Mouse (Mus musculus) adrenal gland, postnatal 10 days (tissue): ENCODE results near the gene Atp7a. TPM values are rescaled to one million over a fixed set of nuclear protein-coding genes. Genes with fewer than 3 reads are reported as not detected.
A peak's percentile ranks its signal among the peaks of the same experiment; 100 is the strongest.

Source experiments
- DNase-seq: peaks from one replicate; pipeline ENCODE4 v3.0.0; 2021; ENCODE audit warnings: mixed read lengths
- total RNA-seq, 2 experiments: library from RNA; stranded (reverse); gene quantifications; 2 replicates each; pipeline ENCODE4 v1.2.3; 2021

Gene Atp7a
- total RNA-seq, 2 experiments from 2014 or later, result 22.9 to 26.2 TPM

DNA sequence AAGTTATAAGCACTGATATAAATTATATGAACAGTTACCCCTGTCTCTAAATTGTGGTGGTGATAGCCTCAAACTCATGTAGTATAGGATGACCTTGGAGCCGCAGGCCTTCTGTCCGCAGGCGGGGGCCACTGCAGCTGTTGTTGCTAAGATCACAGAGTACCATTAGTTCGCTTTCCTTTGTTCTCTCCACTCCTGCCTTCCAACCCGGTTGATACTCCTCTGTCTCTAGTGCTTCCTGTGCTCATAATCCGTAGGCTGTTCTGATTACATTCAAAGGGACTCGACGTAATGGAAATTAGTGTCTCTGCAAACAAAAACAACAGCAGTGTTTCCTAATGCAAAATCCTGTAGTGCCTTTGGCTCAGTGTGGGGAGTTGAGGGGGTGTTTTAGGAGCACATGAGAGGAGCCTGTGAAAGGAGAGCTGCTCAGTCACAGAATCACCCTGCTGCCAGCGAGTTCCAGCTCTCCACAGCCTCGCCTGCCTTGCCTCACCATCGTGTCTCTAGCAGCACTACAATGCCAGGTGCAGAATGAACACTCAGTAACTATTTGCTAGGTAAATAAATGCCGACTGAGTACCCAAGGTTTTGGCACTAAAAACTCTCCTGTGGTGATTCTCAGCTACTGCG, 53.9 kb downstream of the Atp7a start:
- no peak for DNase-seq

DNA sequence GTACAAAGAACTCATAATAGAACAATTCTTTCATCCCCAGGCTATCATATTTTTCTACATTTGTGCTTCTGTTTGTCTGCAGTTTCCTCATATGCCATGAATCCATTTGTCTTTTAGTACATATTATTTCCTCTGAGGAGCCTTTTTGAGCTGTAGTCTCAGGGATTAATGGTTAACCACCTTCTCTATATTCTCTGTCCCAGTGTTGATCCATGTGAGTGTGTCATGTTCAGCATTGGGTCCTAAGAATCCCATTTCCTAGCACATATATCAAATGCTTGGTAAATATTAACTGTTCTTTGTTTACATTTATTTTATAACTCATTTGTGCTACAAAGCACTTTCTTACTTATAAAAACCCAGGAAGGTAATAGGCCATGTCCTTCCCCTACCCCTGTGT, 55.4 kb downstream of the Atp7a start:
- DNase-seq, result no peak

DNA sequence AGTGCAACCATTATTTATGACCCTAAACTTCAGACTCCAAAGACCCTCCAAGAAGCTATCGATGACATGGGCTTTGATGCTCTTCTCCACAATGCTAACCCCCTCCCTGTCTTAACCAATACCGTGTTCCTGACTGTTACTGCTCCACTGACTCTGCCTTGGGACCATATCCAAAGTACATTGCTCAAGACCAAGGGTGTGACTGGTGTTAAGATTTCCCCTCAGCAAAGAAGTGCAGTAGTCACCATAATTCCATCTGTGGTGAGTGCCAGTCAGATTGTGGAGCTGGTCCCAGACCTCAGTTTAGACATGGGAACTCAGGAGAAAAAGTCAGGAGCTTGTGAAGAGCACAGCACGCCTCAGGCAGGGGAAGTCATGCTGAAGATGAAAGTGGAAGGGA, 58.1 kb downstream of the Atp7a start:
- no peak for DNase-seq

DNA sequence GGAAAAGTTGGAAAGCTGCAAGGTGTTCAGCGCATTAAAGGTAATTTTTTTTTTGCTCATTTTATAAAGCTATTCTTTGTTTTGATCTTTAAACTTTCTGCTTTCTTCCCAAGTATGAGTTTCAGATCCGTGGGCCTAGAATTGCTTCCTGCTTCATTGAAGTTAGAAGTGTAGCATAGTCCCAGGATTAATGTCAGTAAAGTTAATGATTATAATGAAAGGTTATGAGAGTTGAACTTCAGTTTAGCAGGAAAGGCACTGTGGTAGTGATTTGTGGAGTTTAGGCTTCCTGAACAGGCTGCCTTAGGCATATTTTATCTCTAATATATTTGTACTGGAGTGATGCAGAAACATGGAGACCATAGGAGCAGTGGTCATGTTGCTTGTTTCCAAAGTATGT, 58.5 kb downstream of the Atp7a start:
- no peak for DNase-seq

DNA sequence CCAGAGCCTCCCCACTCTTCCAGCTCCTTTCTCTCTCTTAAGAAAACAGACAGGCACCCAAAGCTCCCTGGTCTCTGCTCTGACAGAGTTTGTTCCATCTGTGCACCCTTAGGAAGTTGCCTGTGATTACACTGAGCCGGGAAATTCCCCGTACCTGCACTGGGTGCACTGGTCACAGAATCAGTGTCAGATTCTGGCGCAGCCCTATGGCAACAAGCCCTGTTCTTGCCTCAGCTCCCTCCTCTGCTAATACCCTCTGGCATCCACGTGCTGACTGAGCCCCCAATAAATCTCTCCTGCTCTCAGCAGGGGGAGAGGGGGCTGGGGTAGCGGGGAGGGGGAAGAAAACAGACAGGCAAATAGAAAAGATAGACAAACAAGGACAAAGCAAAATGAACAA, 65.9 kb downstream of the Atp7a start:
- no peak for DNase-seq

DNA sequence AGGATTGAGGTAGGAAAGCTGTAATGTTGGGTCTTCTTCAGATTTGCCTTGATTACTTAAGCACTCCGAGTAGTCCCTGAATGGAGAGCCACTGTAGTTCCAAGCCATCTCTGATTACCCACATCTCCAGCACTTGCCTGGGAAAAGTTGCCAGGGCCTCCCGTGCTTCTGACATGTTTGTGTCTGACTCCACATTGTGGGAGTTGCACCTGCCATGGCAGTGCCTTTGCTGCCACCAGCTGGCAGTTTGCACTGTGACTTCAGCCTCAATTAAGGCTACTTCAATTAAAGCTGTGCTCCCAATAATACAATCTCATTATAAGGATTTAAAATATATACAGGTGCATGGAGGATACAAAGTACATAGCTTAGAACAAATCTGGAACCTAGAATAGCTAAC, 78.4 kb downstream of the Atp7a start:
- peak; percentile 57 for DNase-seq

DNA sequence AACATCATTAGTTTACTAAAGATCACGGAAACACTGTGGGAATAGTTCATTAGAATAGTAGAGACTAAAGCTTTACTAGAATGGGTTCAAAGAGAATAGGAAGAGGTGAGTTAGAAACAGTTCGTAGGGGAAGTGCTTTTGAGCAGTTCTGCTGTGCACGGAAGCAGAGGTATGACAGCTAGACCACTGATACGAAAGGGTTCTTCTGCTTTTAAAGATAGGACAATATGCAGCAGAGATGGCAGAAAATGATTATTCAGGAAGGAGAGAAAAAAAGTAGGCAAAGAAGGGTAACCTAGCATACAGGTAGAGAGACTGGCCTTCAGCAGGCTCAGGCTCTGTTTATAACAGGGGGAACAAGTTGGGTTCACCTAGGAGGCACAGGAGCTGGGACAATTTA, 86.8 kb downstream of the Atp7a start:
- no peak for DNase-seq

DNA sequence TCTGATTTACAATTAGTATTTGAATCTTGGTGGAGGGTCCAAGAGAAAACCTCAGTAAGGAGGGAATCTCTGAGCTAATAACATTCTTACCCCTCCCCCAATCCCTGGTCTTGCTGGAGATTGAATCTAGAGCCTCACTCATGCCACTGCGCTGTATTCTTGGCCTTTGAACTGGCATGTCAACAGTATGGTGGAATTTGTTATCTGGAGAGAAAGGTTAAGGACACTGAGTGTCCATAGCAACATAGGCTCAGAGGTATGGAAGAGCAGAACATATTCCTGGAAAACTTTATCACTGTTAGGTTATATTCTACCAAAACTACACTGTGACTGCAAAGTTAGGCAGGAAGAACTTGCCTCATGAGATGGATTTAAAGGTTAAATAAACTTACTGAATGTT, 87.6 kb downstream of the Atp7a start:
- no peak for DNase-seq

DNA sequence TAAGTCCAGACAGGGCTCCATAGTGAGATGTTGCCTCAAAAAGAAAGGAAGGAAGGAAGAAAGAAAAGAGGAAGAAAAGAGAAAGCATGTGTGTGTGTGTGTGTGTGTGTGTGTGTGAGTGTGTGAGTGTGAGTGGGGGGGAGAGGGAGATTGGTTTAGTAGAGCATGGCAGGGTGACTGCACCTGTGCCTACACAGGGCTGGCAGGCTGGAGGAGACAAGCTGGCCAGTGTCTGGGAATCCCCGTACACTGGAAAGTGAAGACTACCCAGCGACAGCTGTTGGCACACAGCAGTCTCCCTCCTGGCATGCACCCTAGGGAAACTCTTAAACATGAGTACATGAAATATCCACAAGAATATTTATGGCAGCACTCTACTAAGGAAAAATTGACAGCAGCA, 95.7 kb downstream of the Atp7a start:
- no peak for DNase-seq

DNA sequence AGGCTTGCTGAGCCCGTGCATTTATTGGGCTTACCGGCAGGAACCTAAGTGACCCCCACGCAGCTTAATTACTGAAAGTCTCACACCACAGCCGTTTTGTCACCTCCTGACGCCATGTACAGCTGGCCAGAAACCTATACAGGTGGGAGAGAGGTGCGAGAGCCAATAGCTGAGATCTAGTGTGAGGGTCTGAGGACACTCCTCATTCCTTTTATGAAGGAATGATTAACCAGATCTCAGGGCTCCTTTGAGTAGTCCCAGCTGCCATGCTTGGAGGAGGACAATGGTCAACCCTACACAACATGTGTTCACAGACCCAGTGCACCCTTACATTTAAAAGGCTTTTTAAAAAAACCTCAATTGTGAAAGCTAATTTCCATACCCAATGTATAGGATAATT, 101.2 kb downstream of the Atp7a start:
- no peak for DNase-seq

DNA sequence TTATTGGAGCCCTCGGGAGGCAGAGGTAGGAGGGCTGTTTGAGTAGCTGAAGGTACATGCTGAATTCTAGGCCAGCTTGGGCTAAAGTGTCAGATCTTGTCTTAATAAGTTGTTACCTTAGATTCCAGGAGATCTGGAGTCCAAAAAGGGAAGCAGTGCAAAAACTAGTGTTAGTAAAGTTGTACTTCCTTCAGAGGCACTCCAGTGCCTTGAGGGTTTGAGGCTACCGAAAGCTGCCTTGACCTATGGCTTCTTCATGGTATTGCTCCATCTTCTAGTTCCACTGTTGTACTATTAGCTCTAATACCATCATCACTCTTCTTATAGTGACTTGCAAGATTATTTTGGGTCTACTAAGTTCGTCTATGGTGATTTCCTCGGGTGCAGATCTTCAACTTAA, 102.8 kb downstream of the Atp7a start:
- DNase-seq, result no peak

DNA sequence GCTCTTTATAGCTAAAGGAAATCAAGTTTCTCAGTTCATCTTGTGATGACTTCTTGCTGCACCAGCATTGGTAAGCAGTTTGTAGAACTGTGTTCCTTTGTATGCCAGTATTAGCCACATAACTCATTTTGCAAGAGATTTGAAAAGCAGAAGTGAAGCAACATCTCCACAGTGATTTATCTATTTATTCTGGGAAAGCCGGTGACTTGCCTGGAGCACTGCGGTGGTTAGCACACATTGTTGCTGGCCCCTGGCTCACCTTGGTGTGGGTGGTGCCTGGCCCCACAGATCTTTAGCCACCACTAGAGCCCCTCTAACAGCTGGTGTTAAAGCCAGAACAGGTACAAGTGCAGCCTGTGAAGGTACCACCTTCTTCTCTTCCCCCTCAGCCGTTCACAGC, 107.8 kb downstream of the Atp7a start:
- DNase-seq, result no peak

DNA sequence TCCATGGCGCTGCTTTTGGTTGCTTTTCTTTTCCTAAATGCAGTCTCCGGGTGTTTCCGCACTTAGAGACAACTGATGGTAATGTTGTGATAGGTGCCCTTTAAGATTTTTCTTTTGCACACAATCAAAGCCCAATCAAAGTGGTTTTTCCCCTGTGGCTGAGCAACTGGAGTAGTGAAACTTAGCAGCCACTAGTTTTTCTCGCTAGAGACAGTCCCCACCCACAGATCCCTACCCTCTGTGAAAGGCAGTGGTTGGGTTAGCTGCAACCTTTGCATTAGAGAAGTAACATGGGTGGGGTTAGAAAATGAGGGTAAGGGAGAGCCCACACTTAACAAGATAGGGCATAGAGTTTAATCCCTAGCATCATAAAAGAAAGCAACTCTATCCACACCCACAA, 108.4 kb downstream of the Atp7a start:
- no peak for DNase-seq

DNA sequence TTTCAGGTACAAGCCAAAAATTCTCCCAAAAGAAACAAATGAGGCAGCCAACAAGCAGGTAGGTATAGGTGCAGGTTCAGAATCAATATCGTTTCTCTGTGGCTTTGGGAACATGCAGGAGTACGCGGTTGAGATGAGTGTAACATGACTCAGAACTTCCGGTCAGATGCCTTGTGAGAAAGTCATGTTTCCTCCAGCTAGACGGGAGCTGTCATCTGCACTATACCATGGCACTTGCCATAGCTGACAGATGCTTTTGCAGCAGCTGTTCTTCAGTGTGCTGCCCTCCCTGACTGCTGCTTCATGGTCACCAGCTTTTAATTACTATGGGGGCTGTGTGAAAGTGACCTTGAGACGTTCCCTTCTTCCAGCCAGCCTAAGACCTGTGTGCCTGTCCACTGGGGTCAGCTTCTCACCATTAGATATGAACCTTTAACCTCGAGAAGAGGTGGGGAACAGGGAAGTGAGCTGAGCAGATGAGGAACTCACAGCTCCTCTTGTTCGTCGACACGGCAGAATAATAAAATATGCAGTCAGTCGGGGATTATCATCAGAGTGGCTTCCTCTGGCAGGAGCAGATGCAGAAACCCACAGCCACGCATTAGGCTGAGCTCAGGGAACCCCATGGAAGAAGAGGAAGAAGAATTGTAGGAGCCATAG, 109.0 kb downstream of the Atp7a start:
- DNase-seq, result peak; percentile 10

DNA sequence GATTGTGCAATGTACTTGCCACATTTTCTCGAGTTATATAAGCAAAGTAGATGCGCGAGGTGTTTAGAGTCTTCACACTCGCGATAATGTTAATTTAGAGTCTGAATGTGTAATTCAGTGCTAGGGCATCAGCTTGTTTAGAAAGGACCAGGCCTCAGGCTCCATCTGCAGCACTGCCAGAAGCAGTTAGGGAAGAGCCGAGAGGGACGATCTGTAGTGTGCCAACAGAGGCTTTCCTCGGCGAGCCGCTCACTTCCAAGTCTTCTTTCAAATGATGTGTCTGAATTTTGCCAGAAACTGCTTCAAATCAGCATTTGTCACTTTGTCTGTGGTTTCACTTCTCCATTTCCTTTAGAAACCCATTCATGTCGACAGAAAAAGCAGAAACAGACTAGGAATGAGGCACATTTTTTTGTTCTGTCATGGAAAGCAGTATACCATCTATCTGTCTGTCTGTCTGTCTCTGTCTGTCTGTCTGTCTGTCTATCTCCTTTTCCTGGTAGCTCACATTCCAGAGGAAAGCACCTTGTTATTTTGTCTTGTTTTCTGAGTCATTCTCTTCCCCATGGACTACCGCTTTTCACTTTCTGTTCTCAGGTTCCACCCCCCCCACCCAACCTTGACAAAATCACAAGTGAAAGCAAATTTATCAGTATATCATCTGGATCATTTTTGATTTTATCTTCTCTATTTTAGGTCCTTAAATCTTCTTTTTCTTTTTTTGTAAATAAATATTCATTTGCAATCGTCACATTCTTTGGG, 112.4 kb downstream of the Atp7a start:
- DNase-seq, result no peak

DNA sequence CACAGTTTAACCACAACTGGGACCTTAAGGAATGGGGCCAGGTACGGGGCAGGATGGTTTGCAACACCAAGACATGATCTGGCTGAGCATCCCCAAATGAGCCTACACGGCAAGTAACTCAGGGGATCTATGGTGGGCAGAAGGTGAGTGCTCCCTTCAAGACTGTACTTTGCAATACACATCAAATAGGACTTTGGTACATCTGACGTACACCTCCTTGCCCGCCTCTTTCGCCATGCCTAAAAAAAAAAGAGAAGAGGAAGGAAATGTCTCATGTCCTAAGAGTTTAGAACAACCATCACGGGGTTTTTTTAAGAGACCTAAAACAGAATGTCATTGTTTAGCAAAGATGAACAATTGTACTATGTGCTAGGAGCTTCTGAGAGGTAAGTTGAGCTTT, 115.9 kb downstream of the Atp7a start, which contains the start of gene Tlr13:
Gene Tlr13, plus strand, starts transcription at position 269 of the 400 bp plus-strand sequence.
- DNase-seq, result no peak

DNA sequence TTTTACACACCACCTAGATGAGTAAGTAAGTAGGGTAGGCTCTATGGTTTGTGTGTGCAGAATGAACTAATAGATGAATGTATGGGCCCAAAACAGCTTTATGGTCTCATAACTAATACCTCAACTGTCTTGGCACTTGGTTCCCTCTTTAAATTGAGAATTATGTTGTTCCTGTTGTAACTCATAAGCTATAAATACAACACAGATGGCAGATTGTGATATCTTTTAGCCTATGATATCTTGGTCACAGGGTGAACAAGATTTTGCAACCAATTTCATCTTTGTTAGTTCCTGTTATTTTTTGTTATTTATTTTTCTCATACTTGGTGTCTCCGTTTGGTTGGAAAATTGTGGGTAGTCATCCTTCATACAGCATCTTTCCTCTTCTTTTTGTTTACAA, 121.1 kb downstream of the Atp7a start:
- DNase-seq, result no peak

DNA sequence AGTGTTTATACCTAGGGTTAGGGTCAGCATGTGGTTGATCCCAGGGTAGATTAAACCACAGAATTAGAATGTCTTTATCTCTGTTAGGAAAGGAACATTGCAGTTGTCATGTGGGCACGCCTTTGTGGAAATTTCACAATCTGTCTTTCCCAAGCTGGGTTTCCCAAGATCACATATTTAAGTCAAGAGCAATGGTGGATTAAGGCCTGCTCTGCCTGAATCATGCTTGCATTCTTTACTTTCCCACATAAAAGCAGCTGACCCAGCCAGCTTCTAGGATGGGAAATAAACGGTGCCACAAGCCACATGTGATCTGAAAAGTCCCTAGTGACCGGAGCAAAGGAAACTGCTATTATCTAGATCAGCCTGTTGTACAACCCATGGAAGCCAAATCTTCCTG, 122.4 kb downstream of the Atp7a start:
- DNase-seq, result no peak

DNA sequence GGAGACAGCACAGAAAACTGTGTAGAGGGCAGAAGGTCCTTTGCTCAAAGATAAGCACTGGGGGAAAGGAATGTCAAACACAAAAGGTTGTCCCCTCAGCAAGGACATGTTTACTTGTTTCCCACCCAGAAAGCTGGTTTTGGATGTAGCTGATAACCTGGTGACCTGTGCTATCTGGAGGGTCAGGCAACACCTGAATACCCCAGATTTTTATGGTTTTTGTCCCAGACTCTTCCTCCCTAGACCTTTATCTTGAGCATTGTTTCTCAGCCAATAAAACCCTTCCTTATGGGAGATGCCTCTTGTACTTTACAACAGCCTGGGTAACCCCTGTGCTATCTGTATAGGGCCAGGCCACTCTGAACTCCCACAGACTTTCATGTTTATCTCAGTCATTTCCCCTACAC, 127.1 kb downstream of the Atp7a start:
- DNase-seq, result no peak

DNA sequence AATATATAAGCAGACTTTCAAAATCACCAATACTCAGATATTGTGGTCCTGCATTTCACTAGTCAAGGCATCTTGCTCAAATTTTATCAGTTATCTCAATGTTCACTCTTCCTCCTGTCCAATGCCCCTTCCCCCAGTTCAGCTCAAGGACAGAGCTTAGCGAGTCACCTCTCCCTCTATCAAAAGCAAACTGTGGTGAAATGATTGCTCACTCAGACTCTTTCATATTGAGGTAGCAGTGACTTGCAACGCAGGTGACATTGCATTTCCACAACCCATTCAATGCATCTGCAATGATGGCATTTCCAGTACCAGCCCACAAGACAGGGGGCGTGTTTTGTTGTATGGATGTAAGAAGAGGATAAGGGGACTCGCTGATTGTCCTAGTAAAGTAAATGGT, 128.8 kb downstream of the Atp7a start:
- DNase-seq, result no peak

DNA sequence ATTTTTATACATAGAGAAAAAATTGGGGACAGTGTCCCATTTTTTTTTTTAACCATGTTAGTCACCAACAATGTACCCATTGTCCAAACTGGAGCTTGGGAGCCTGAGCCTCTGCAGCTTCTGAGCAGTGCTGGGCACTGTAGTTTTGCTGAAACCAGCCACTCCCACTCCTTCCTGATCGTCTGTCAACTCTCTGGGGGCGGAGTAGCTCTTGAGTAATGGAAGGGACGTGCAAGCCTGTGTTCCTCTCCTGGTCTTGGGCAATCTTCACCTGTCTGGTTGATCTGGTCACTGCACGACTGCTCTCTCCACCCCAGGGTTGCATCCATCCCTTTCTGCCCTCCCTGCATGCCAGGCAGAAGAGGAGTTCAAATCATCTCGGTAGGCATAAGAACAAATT, 136.9 kb downstream of the Atp7a start:
- DNase-seq, result no peak

DNA sequence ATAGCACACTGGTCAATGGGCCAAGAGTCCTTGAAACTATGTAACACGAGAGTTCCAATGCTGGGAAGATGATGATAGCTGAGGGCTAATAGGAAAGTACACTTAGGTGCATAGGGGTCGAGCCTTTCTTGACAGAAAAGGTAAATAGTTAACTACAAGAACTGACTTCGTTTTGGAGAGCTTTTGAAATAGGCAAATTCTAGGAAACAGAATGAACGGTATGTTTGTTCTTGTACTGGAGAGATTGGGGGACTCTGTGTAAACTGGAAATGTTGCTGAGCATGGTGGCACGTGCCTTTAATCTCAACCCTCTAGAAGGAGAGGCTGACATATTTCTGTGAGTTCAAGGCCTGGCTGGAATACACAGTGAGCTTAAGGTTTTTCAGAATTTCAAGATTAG, 137.5 kb downstream of the Atp7a start:
- no peak for DNase-seq

DNA sequence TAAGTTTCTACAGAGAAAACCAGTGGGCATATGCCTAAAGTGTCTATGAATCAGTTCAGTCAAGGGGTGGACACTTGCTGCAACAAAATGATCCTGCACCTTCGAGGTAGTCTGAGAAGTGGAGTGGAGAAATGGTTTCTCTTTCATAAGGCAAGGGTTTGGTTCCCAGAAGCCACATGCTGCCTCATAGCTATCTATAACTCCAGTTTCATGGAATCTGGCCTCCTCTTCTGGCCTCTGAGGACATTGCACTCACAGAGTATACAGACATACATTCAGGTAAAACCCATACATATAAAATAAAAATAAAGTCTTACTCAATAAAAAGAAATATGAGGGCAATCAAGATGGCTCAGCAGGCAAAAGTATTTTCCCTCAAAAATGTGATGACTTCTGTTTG, 138.0 kb downstream of the Atp7a start:
- no peak for DNase-seq
